Mouse (Mus musculus): Measurements from ENCODE around the gene Spata5.

DNA sequence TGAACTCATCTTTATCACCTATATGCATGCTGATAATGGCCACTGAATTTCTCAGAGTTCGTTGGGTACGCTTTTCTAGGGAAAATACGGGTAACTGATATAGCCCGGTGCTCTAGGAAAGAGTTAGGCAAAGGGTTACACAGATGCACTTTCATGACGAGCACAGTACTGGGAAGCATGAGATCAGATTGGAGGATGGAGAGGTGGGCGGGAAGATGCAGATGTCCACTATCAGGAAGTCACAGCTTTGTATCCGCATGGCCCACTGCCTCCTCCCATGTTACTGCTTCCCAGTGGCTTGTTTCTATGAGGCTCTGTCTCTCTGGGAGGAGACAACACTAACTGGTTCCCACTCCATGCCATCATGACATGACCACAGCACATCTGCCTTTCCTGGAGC, 183.2 kb downstream of the Spata5 start:
- TF ChIP-seq CTCF (IDR thresholded peaks at IDR 0.05; ENCODE audit: low read depth, low read length) (no peak), POLR2A (IDR thresholded peaks at IDR 0.05; ENCODE audit: borderline replicate concordance, low read depth, low read length) (no peak)

Data from bone marrow macrophage, adult 2 months (primary cell).